Mouse (Mus musculus): Measurements from ENCODE around the gene Ptgs1.

DNA sequence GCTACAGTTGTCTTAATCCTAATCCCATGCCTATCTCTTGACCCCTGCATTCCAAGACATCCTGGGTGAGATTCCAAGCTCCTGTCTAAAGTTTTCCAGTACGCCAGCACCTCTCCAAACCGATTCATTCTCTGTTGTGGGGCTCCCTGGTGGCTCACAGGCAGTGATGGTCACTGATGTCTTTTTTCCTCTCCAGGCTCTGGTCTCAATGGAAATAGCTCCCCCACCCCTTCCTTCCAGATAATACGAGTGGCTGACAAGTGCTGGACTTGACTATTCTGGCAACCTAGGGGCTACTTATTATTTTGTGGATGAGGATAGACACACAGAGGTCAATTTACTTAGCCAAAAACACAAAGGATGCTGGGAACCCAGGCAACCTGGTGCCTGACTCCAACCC is 33.2 kb upstream of the Ptgs1 start:
- TF ChIP-seq POLR2A (IDR thresholded peaks at IDR 0.05; ENCODE audit: low read depth, low read length) (no peak), CTCF (IDR thresholded peaks at IDR 0.05; ENCODE audit: extremely low read depth, insufficient read length, insufficient replicate concordance, low read depth, low read length) (no peak)

Data from small intestine, adult 2 months (tissue).